Mouse (Mus musculus): ENCODE measurements at regions not wholly inside any gene's neighbourhood (a gene's known extent, or its start where the extent isn't known, plus 50 kb on each side); places are given as distances from the start of the nearest gene placed in this dataset.

GRCm38 (mm10) chr3:149088621-149089128 is 98.3 kb upstream of the Adgrl2 start:
- H3K4me3 ChIP-seq, result peak overlapping the region; percentile 40
- peaks cover 72% of the 10 kb centered on the region for H3K4me1 ChIP-seq (replicated peaks)
- WGBS, result 5% methylated on average over 16 of the region's 16 CpGs
- peak; percentile 61 for DNase-seq (ENCODE audit: low spot score)
- H3K9me3 ChIP-seq, result no peaks in the 10 kb centered on the region
- no peaks in the 10 kb centered on the region for H3K36me3 ChIP-seq
- peaks cover 19% of the 10 kb centered on the region for H3K27me3 ChIP-seq (ENCODE audit: insufficient read depth, poor library complexity, severe bottlenecking)
- peak overlapping the region; percentile 78 for H3K27ac ChIP-seq

GRCm38 (mm10) chr3:149087488-149087887 is 97.1 kb upstream of the Adgrl2 start:
- no peak for DNase-seq (ENCODE audit: low spot score)
- Histone ChIP-seq H3K4me1 (replicated peaks) (peaks cover 66% of the 10 kb centered on the region), H3K9me3 (no peaks in the 10 kb centered on the region), H3K36me3 (no peaks in the 10 kb centered on the region), H3K27me3 (ENCODE audit: insufficient read depth, poor library complexity, severe bottlenecking) (peaks cover 25% of the 10 kb centered on the region), H3K27ac (0 out of 2 replicates have a peak overlapping the region, but pooled peaks have one; percentile 60), H3K4me3 (no peak overlapping the region)
- WGBS, result 88% methylated on average over 8 of the region's 8 CpGs

GRCm38 (mm10) chr3:149086704-149087103 is 96.3 kb upstream of the Adgrl2 start:
- no peak for DNase-seq (ENCODE audit: low spot score)
- Histone ChIP-seq H3K4me3 (no peak overlapping the region), H3K36me3 (no peaks in the 10 kb centered on the region), H3K27ac (no peak overlapping the region), H3K4me1 (replicated peaks) (peaks cover 59% of the 10 kb centered on the region), H3K9me3 (no peaks in the 10 kb centered on the region), H3K27me3 (ENCODE audit: insufficient read depth, poor library complexity, severe bottlenecking) (peaks cover 27% of the 10 kb centered on the region)
- 74% methylated on average over 5 of the region's 5 CpGs for WGBS

- Histone ChIP-seq H3K27me3 (ENCODE audit: insufficient read depth, poor library complexity, severe bottlenecking) (peaks cover 31% of the 10 kb centered on the region), H3K4me1 (replicated peaks) (peaks cover 56% of the 10 kb centered on the region), H3K9me3 (no peaks in the 10 kb centered on the region), H3K4me3 (no peak overlapping the region), H3K36me3 (no peaks in the 10 kb centered on the region), H3K27ac (peak overlapping the region; percentile 72; the same call in 1 of the 2 replicates)
- DNase-seq (ENCODE audit: low spot score), result no peak
- WGBS, result 80% methylated on average over 3 of the region's 3 CpGs
These were observed 95.7 kb upstream of the Adgrl2 start for GRCm38 (mm10) chr3:149086086-149086485.

- Histone ChIP-seq H3K4me1 (replicated peaks) (peaks cover 51% of the 10 kb centered on the region), H3K27ac (peak overlapping the region; percentile 2; the same call in 1 of the 2 replicates)
These were observed 94.7 kb upstream of the Adgrl2 start for GRCm38 (mm10) chr3:149084861-149085598.

GRCm38 (mm10) chr3:149083391-149083790 is 93.0 kb upstream of the Adgrl2 start:
- H3K4me3 ChIP-seq, result no peak overlapping the region
- DNase-seq (ENCODE audit: low spot score), result no peak
- H3K27me3 ChIP-seq (ENCODE audit: insufficient read depth, poor library complexity, severe bottlenecking), result peaks cover 23% of the 10 kb centered on the region
- no peak overlapping the region; the same call in 1 of the 2 replicates for H3K27ac ChIP-seq
- H3K36me3 ChIP-seq, result no peaks in the 10 kb centered on the region
- no peaks in the 10 kb centered on the region for H3K9me3 ChIP-seq
- peaks cover 36% of the 10 kb centered on the region for H3K4me1 ChIP-seq (replicated peaks)
- WGBS, result 70% methylated on average over 11 of the region's 11 CpGs

More at GRCm38 (mm10) chr3:149084861-149085598, 94.7 kb upstream of the Adgrl2 start:
- Histone ChIP-seq H3K4me3 (no peak overlapping the region), H3K9me3 (no peaks in the 10 kb centered on the region), H3K36me3 (no peaks in the 10 kb centered on the region), H3K27me3 (ENCODE audit: insufficient read depth, poor library complexity, severe bottlenecking) (peaks cover 30% of the 10 kb centered on the region)
- no peak for DNase-seq (ENCODE audit: low spot score)
- WGBS, result 47% methylated on average over 10 of the region's 10 CpGs

GRCm38 (mm10) chr3:149078881-149079280 is 88.5 kb upstream of the Adgrl2 start:
- peaks cover 22% of the 10 kb centered on the region for H3K4me1 ChIP-seq (replicated peaks)
- no peaks in the 10 kb centered on the region for H3K9me3 ChIP-seq
- whole genome bisulfite sequencing, result 84% methylated on average over 4 of the region's 4 CpGs
- H3K36me3 ChIP-seq, result no peaks in the 10 kb centered on the region
- no peak overlapping the region for H3K4me3 ChIP-seq
- DNase-seq (ENCODE audit: low spot score), result no peak
- no peak overlapping the region for H3K27ac ChIP-seq
- H3K27me3 ChIP-seq (ENCODE audit: insufficient read depth, poor library complexity, severe bottlenecking), result peaks cover 13% of the 10 kb centered on the region

- no peaks in the 10 kb centered on the region for H3K9me3 ChIP-seq
- no peaks in the 10 kb centered on the region for H3K36me3 ChIP-seq
- no peak for DNase-seq (ENCODE audit: low spot score)
- peaks cover 15% of the 10 kb centered on the region for H3K4me1 ChIP-seq (replicated peaks)
- no peak overlapping the region for H3K27ac ChIP-seq
- WGBS, result 78% methylated on average over 21 of the region's 21 CpGs
- peaks cover 6% of the 10 kb centered on the region; the same call in 1 of the 2 replicates for H3K27me3 ChIP-seq (ENCODE audit: insufficient read depth, poor library complexity, severe bottlenecking)
- H3K4me3 ChIP-seq, result no peak overlapping the region
These were observed 86.7 kb upstream of the Adgrl2 start for GRCm38 (mm10) chr3:149076928-149077551.

GRCm38 (mm10) chr3:149075488-149075851 is 85.1 kb upstream of the Adgrl2 start:
- WGBS, result 84% methylated on average over 5 of the region's 5 CpGs
- no peak overlapping the region for H3K27ac ChIP-seq
- H3K4me1 ChIP-seq (replicated peaks), result peaks cover 15% of the 10 kb centered on the region
- no peaks in the 10 kb centered on the region for H3K9me3 ChIP-seq
- no peaks in the 10 kb centered on the region for H3K36me3 ChIP-seq
- H3K4me3 ChIP-seq, result no peak overlapping the region
- peaks cover 2% of the 10 kb centered on the region; the same call in 1 of the 2 replicates for H3K27me3 ChIP-seq (ENCODE audit: insufficient read depth, poor library complexity, severe bottlenecking)
- no peak for DNase-seq (ENCODE audit: low spot score)

GRCm38 (mm10) chr3:149074658-149075487 is 84.5 kb upstream of the Adgrl2 start:
- no peak for DNase-seq (ENCODE audit: low spot score)
- Histone ChIP-seq H3K27ac (0 out of 2 replicates have a peak overlapping the region, but pooled peaks have one; percentile 29), H3K4me1 (replicated peaks) (peaks cover 20% of the 10 kb centered on the region), H3K9me3 (no peaks in the 10 kb centered on the region), H3K4me3 (no peak overlapping the region), H3K36me3 (no peaks in the 10 kb centered on the region), H3K27me3 (ENCODE audit: insufficient read depth, poor library complexity, severe bottlenecking) (peaks cover 3% of the 10 kb centered on the region; the same call in 1 of the 2 replicates)
- 71% methylated on average over 27 of the region's 27 CpGs for WGBS

GRCm38 (mm10) chr3:149070201-149070600 is 79.8 kb upstream of the Adgrl2 start:
- no peaks in the 10 kb centered on the region for H3K36me3 ChIP-seq
- 73% methylated on average over 7 of the region's 7 CpGs for WGBS
- H3K27ac ChIP-seq, result 0 out of 2 replicates have a peak overlapping the region, but pooled peaks have one; percentile 23
- DNase-seq (ENCODE audit: low spot score), result no peak
- H3K27me3 ChIP-seq (ENCODE audit: insufficient read depth, poor library complexity, severe bottlenecking), result peaks cover 3% of the 10 kb centered on the region; the same call in 1 of the 2 replicates
- H3K9me3 ChIP-seq, result no peaks in the 10 kb centered on the region
- H3K4me3 ChIP-seq, result no peak overlapping the region
- H3K4me1 ChIP-seq (replicated peaks), result peaks cover 21% of the 10 kb centered on the region

GRCm38 (mm10) chr3:149069436-149069835 is 79.1 kb upstream of the Adgrl2 start:
- Histone ChIP-seq H3K36me3 (no peaks in the 10 kb centered on the region), H3K27me3 (ENCODE audit: insufficient read depth, poor library complexity, severe bottlenecking) (peaks cover 3% of the 10 kb centered on the region; the same call in 1 of the 2 replicates), H3K9me3 (no peaks in the 10 kb centered on the region), H3K4me1 (replicated peaks) (peaks cover 13% of the 10 kb centered on the region), H3K4me3 (no peak overlapping the region), H3K27ac (no peak overlapping the region)
- no peak for DNase-seq (ENCODE audit: low spot score)
- 92% methylated on average over 9 of the region's 9 CpGs for WGBS
